Mouse (Mus musculus) colon, adult 2 months (tissue): Measurements from ENCODE around the gene Fam78b. TPM values are rescaled to one million over a fixed set of nuclear protein-coding genes. Genes with fewer than 3 reads are reported as not detected.

Source experiments
- polyA plus RNA-seq: library from polyadenylated mRNA; depleted of rRNA; stranded (reverse); fragments of >200 nt; gene quantifications from 2 replicates; pipeline ENCODE4 v1.2.3, GENCODE M21; 2012; rRNA removed

Gene Fam78b
- polyA plus RNA-seq = 1.5 and 1.6 TPM in 2 replicates

DNA sequence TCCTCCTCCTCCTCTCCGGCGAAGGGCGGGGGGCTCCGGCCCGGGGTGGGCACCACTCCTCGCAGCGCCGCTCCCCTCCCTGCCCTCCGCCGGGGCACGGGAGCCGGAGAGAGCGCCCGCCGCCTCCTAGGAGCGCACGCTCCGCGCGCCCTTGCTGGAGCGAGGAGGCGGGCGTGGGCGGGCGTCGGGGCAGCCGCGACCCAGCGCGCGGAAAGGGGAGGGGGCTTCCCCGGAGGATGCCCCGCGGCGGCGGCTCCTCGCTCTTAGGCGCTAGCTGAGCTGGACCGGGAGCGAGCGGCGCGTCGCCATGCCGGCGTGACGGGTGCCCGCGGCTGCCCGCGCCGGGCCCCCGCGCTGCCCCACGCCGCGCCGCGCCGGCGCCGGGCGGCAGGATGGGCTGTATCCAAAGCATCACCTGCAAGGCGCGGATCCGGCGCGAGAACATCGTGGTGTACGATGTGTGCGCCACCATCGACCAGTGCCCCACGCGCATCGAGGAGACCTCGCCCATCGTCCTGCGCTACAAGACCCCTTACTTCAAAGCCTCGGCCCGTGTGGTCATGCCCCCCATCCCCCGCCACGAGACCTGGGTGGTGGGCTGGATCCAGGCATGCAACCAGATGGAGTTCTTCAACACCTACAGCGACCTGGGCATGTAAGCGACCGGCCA, at the start of gene Fam78b:
Gene Fam78b, plus strand, starts transcription at position 244 of the 670 bp plus-strand sequence.

